ENCODE assay signal across 8 mouse cellular contexts in genomic region chr15:103339166-103339960, GRCm38 (mm10). TPM values are rescaled to one million over a fixed set of nuclear protein-coding genes. Genes with fewer than 3 reads are reported as not detected.
DNase-seq lines count a peak whose midpoint lies in the region; ATAC-seq and TF ChIP-seq lines count a peak whose summit lies in the region.

No protein-coding gene starts in this region.

- WGBS in kidney, embryonic 14.5 days: 7% methylated on average over 27 of the region's 31 CpGs
- 7% methylated on average over 29 of the region's 31 CpGs for WGBS in heart, embryonic 16.5 days
- WGBS in liver, postnatal 0 days (ENCODE audit: insufficient replicate concordance): 6% methylated on average over 26 of the region's 31 CpGs

- peak overlapping the region; percentile 64 for H3K4me3 ChIP-seq in kidney, embryonic 14.5 days (ENCODE audit: low read length)
- peak overlapping the region; percentile 64 for H3K4me3 ChIP-seq in heart, embryonic 16.5 days (ENCODE audit: low read length)
- H3K4me3 ChIP-seq in liver, postnatal 0 days (ENCODE audit: low read depth, low read length): peak overlapping the region; percentile 71

- TF ChIP-seq EP300 in liver, postnatal 0 days (IDR thresholded peaks at IDR 0.05; ENCODE audit: low read depth): peak; percentile 27; the same call in 1 of the 2 replicates

- H3K4me2 ChIP-seq in kidney, embryonic 14.5 days (replicated peaks; ENCODE audit: low read depth, low read length): peak overlapping the region; percentile 92
- peak overlapping the region; percentile 75 for H3K4me2 ChIP-seq in heart, embryonic 16.5 days (ENCODE audit: low read depth, low read length)
- peak overlapping the region; percentile 94 for H3K4me2 ChIP-seq in liver, postnatal 0 days (ENCODE audit: low read depth, low read length)

- DNase-seq in kidney, adult 18-20 months: no peak
- peak; percentile 42 for DNase-seq in Muller cell, postnatal 12 days (ENCODE audit: inconsistent ontology term)
- no peak for DNase-seq in liver, postnatal 0 days
- DNase-seq in thymus, postnatal 0 days (ENCODE audit: low spot score): peak; percentile 42
- no peak for DNase-seq in frontal cortex, postnatal 36 days (ENCODE audit: low spot score in 2 of 2)
- no peak for DNase-seq in left cerebral cortex, postnatal 4 days

- peaks cover 2% of the 10 kb centered on the region for H3K36me3 ChIP-seq in kidney, embryonic 14.5 days (ENCODE audit: control insufficient read depth, insufficient read depth, low read length)
- peaks cover 2% of the 10 kb centered on the region for H3K36me3 ChIP-seq in heart, embryonic 16.5 days (ENCODE audit: control insufficient read depth, insufficient read depth)
- peaks cover 6% of the 10 kb centered on the region for H3K36me3 ChIP-seq in liver, postnatal 0 days (replicated peaks; ENCODE audit: insufficient read depth, low read length)

- no peak overlapping the region for H3K27ac ChIP-seq in kidney, embryonic 14.5 days (ENCODE audit: low read depth, low read length)
- no peak overlapping the region for H3K27ac ChIP-seq in heart, embryonic 16.5 days (ENCODE audit: low read length)
- no peak overlapping the region for H3K27ac ChIP-seq in liver, postnatal 0 days (ENCODE audit: low read depth)

- peaks cover 10% of the 10 kb centered on the region for H3K4me1 ChIP-seq in kidney, embryonic 14.5 days (ENCODE audit: control insufficient read depth, insufficient read depth, low read length)
- peaks cover 19% of the 10 kb centered on the region for H3K4me1 ChIP-seq in heart, embryonic 16.5 days (ENCODE audit: control insufficient read depth, insufficient read depth, low read length)
- peaks cover 25% of the 10 kb centered on the region for H3K4me1 ChIP-seq in liver, postnatal 0 days (ENCODE audit: insufficient read depth)

- intact Hi-C loops in left cerebral cortex, postnatal 4 days (cut with DNase I): no loop called here

- no peaks in the 10 kb centered on the region for H3K9me3 ChIP-seq in kidney, embryonic 14.5 days (ENCODE audit: control insufficient read depth, low read length)
- no peaks in the 10 kb centered on the region for H3K9me3 ChIP-seq in heart, embryonic 16.5 days (replicated peaks; ENCODE audit: control insufficient read depth, low read length)
- H3K9me3 ChIP-seq in liver, postnatal 0 days (ENCODE audit: low read length): no peaks in the 10 kb centered on the region

- ATAC-seq in kidney, embryonic 14.5 days (ENCODE audit: low FRiP score, low TSS enrichment): peak; percentile 16; the same call in 1 of the 2 replicates
- peak; percentile 15 for ATAC-seq in heart, embryonic 16.5 days (replicated peaks; ENCODE audit: extremely low read depth, insufficient read depth, low FRiP score)
- peak; percentile 62 for ATAC-seq in liver, postnatal 0 days

- peaks cover 23% of the 10 kb centered on the region for H3K27me3 ChIP-seq in kidney, embryonic 14.5 days (ENCODE audit: control insufficient read depth, insufficient read depth, low read length)
- peaks cover 38% of the 10 kb centered on the region for H3K27me3 ChIP-seq in heart, embryonic 16.5 days (ENCODE audit: control insufficient read depth, insufficient read depth, low read length)
- peaks cover 32% of the 10 kb centered on the region for H3K27me3 ChIP-seq in liver, postnatal 0 days (ENCODE audit: insufficient read depth, low read length)

- peak overlapping the region; percentile 42 for H3K9ac ChIP-seq in kidney, embryonic 14.5 days (ENCODE audit: low read depth, low read length)
- peak overlapping the region; percentile 67 for H3K9ac ChIP-seq in heart, embryonic 16.5 days (ENCODE audit: low read length)
- H3K9ac ChIP-seq in liver, postnatal 0 days (replicated peaks): peak overlapping the region; percentile 53

- TF ChIP-seq CTCF in liver, postnatal 0 days (IDR thresholded peaks at IDR 0.05; ENCODE audit: low read depth): no peak

RNA-seq across cellular contexts. Expression of gene Zfp385a, which starts 0.5 kb away (rescaled TPM):
- polyA plus RNA-seq in kidney, embryonic 14.5 days (2014; fragmentation: Nextera tagmentation; extraction: Ambion mirVana): 12.3 and 18.2 TPM in 2 replicates
- 6.5 and 7.5 TPM in 2 replicates for polyA plus RNA-seq in heart, embryonic 16.5 days (2015; fragmentation: Nextera tagmentation; extraction: Ambion mirVana)
- polyA plus RNA-seq in liver, postnatal 0 days (2015; fragmentation: Nextera tagmentation; extraction: Ambion mirVana): 10.1 TPM in 2 replicates
- polyA plus RNA-seq in thymus, postnatal 0 days (2015; fragmentation: Nextera tagmentation; extraction: Ambion mirVana): 5.0 and 6.0 TPM in 2 replicates
- total RNA-seq in left cerebral cortex, postnatal 4 days (2021): 10 to 100 TPM; 47.8 to 52.7 TPM

RNA-seq across cellular contexts. Expression of gene Itga5, which starts 27.2 kb away (rescaled TPM):
- 19.6 and 37.4 TPM in 2 replicates for polyA plus RNA-seq in kidney, embryonic 14.5 days (2014; fragmentation: Nextera tagmentation; extraction: Ambion mirVana)
- 64.0 and 72.7 TPM in 2 replicates for polyA plus RNA-seq in heart, embryonic 16.5 days (2015; fragmentation: Nextera tagmentation; extraction: Ambion mirVana)
- polyA plus RNA-seq in liver, postnatal 0 days (2015; fragmentation: Nextera tagmentation; extraction: Ambion mirVana): 15.6 and 16.0 TPM in 2 replicates
- 9.6 and 10.5 TPM in 2 replicates for polyA plus RNA-seq in thymus, postnatal 0 days (2015; fragmentation: Nextera tagmentation; extraction: Ambion mirVana)
- total RNA-seq in left cerebral cortex, postnatal 4 days (2021): 1 to 10 TPM; 7.4 to 7.6 TPM

RNA-seq across cellular contexts. Expression of gene Gpr84, which starts 29.0 kb away (rescaled TPM):
- 0.47 and 0.69 TPM in 2 replicates for polyA plus RNA-seq in kidney, embryonic 14.5 days (2014; fragmentation: Nextera tagmentation; extraction: Ambion mirVana)
- 0.19 TPM in 1 of 2 replicates, not detected in the other for polyA plus RNA-seq in heart, embryonic 16.5 days (2015; fragmentation: Nextera tagmentation; extraction: Ambion mirVana)
- 1.1 and 1.8 TPM in 2 replicates for polyA plus RNA-seq in liver, postnatal 0 days (2015; fragmentation: Nextera tagmentation; extraction: Ambion mirVana)
- 0.06 TPM in 1 of 2 replicates, not detected in the other for polyA plus RNA-seq in thymus, postnatal 0 days (2015; fragmentation: Nextera tagmentation; extraction: Ambion mirVana)
- under 1 TPM; 0.44 to 0.46 TPM for total RNA-seq in left cerebral cortex, postnatal 4 days (2021)

Comparison
In these comparisons a context has a peak if more than half of its experiments do, and no peak if none do; other contexts are left out.
1. DNase-seq: peak in Muller cell, postnatal 12 days (single experiment) and thymus, postnatal 0 days (single experiment); none in kidney, adult 18-20 months (single experiment), liver, postnatal 0 days (single experiment), frontal cortex, postnatal 36 days (0 of 2) and left cerebral cortex, postnatal 4 days (single experiment).
2. Peak in every context shown above with its lines, with median percentiles within 50 percentile points of each other: ATAC-seq, H3K4me2 ChIP-seq, H3K4me3 ChIP-seq and H3K9ac ChIP-seq.